Mouse (Mus musculus) right cerebral cortex, adult 18-20 months (tissue): ENCODE data around the gene Mgl2.
"Not testable (repeated sequence)": the region's sequence is repeated elsewhere in the genome, so short reads cannot be mapped to it uniquely, and the experiment has no call there.

Experiments used
- DNase-seq: peaks from one replicate; pipeline ENCODE4 v3.0.0; 2022; ENCODE audit warnings: mixed read lengths

Gene Mgl2

GRCm38 (mm10) chr11:70129926-70130379 lies at the start of gene Mgl2:
Mgl2 (plus strand) TSS chr11:70130329.
- DNase-seq = no peak

DNA sequence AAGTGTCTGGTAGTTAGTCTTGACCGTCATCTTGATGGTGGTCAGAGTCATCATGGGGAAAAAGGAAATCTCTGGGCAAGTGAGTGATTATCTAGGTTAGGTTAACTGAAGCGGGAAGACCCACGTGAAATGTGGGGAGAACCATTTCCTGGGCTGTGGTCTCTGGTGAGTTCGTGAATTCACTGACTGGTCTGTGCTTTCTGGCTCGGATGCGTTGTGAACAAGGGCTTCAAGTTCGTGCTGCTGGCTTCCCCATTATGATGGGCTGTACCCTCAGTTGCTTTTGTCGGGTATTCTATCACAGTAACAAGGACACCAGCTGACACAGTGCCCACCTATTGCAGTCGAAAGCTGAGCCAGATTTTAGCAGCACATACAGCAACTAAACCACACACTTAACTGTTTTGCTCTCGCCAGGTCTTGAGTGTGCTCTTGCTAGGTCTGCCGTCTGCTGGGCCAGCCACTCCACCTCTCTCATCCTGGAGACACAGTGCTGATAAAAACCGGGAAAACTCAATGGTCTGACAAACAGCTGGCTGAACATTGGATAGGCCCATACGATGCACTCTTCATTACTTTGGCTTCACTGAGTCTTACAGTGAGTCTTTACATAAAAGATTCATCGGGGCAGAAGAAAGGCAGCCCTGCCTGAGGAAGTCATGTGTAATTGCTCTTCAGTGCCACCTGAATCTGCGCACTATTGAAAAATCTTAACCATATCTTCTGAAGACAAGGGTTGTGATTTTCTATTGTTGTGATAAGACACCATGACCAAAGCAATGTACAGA lies 49.1 kb upstream of the Mgl2 start:
- no peak for DNase-seq

DNA sequence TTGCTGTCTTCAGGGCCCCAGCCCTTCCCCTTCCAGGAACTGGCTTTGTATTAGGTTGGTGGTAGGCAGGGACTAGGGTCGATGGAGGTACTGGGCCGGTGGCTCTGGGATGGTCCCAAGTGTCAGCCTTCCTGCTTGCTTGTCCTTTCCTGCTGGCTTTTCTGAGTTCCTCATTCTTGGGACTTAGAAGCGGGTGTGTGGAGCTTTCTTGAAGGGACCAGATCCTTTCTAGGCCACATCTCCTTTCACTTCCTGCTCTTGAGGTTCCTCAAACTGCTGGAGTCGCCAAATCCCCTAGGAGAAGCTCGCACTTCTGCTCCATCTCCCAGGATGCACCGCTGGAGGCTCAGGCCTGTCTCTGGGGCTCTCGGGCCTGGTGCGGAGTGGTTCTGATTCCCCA lies 45.6 kb upstream of the Mgl2 start:
- DNase-seq = no peak

- DNase-seq = no peak
These were observed 37.9 kb upstream of the Mgl2 start, which contains the start of gene Asgr2 for GRCm38 (mm10) chr11:70091986-70092783. Asgr2 (plus strand) TSS chr11:70092644.

GRCm38 (mm10) chr11:70097396-70097795 lies 32.7 kb upstream of the Mgl2 start:
- DNase-seq = no peak

GRCm38 (mm10) chr11:70099102-70099501 lies 31.0 kb upstream of the Mgl2 start:
- DNase-seq = no peak

DNA sequence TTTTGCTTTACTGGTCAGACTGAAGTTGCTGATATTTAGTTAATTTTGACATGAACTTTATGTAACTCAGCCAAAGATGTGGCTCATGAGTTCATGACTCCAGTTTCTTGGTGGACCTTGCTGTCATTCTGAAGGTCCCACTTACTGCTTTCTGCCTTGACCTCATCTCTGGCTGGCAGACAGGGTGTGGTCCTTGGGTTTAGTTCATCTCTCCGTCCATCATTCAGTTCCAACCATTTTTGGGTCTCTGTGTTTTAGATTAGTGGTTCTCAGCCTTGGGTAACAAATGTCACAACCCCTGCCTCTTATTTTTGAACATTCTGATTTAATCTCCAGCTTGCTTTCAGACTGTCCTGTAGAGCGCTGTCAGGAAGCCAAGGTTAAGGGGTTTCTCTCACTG lies 30.3 kb upstream of the Mgl2 start:
- DNase-seq = no peak

DNA sequence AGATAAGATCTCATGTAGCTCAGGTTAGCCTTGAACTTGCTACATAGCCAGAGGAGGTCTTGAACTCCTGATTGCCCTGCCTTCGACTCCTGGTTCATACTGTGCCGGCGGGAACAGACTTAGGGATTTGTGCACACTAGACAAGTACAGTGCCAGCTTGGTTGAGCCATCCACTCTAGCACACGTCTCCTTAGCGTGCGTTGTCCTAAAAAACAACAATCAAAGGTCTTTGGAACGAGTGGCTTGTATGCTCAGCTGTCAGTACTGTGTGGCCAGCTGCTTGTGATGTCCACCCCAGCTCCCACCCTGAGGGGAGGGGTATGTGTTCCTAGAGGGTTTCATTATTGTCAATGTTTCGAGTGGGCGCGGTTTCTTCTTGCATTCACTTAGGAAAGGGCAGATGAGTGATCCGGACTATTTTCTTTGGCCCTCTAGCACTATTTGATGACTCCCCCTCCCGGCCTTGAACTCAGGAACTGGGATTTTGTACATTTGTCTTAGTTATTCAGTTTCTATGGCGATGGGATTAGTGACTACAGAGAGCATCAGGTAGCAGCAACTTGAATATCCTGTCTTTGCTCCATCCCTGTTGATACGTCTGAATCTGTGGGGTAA lies 26.3 kb upstream of the Mgl2 start:
- no peak for DNase-seq

DNA sequence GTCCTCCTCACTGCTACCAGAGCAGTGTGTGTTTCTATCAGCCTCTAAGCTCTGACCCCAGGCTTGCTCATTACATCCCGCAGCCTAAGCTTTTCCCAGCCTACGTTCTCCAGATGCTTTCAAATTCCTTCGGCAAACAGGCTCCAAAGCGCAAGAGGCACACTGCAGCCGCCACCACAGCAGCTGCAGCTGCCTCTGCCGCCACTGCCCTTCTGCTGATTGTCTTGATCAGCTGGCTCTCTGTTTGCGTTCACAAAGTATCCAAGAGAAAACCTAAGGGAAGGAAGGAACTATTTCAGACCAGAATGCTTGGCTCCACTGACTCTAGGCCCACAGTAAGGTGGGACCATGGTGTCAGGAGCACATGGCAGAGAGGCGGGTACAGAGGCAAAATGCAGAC lies 23.0 kb upstream of the Mgl2 start:
- no peak for DNase-seq

GRCm38 (mm10) chr11:70110146-70110545 lies 20.0 kb upstream of the Mgl2 start:
- peak; percentile 6 for DNase-seq

- DNase-seq = no peak
These were observed 15.6 kb upstream of the Mgl2 start for GRCm38 (mm10) chr11:70114562-70114961.

- DNase-seq = no peak
These were observed 14.2 kb upstream of the Mgl2 start for GRCm38 (mm10) chr11:70115901-70116300.

DNA sequence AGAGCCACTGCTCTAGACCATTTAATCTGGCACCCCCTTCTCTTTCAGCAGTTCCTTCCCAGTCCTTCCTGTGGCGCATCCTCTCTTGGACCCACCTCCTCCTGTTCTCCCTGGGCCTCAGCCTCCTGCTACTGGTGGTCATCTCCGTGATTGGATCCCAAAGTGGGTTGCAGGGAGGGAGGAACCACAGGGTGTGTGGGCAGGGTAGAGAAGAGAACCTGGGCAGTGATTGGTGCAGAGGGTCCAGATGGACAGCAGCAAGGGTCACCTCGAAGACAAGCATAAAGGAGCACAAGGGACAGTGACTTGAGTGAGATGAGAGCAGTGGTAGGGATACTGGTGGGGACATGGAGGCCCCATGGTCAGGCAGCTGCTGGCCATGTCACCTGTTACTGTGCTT lies 4.9 kb downstream of the Mgl2 start:
- not testable (repeated sequence) for DNase-seq

GRCm38 (mm10) chr11:70135925-70136324 lies 5.8 kb downstream of the Mgl2 start:
- DNase-seq = not testable (repeated sequence)

GRCm38 (mm10) chr11:70139171-70139570 lies 9.0 kb downstream of the Mgl2 start:
- no peak for DNase-seq

- no peak for DNase-seq
These were observed 20.9 kb downstream of the Mgl2 start for GRCm38 (mm10) chr11:70151072-70151471.

DNA sequence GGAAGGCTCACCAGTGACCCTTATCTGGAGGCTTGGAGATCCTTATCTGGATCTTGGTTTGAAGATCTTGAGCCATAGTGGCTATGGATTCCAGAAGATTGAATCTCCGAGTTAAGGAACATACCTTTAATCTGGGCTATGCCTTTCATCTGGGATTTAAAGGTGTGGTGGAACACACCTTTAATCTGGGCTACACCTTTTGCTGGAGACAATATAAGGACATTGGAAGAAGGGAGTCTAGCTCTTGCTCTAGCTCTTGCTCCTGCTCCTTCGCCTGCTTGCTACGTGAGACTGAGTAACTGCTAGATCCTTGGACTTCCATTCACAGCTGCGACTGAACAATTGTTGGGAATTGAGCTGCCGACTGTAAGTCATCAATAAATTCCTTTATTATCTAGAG lies 25.8 kb downstream of the Mgl2 start, which contains the start of gene Clec10a:
TSS of gene Clec10a (plus strand) at position 301 of the 400 bp plus-strand sequence.
- not testable (repeated sequence) for DNase-seq

DNA sequence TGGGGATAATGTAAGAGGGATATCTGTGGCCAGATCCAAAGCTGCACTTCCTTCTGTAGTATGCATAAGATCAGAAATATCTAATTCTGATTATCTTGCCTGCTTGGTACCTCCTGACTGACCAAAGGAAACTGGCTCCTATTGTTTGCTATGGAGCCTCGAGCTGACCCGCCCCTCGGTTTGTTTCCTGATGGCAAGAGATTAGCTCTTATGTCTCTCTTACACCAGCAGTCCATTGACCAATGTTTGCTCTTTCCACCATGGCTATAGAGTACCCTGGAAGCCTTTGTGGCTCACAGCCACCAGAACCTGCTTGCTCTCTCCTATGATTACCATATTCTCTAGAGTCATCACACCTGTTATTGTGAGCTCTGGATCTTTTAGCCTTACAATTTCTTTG lies 32.2 kb downstream of the Mgl2 start:
- no peak for DNase-seq

GRCm38 (mm10) chr11:70165972-70166921 lies 36.1 kb downstream of the Mgl2 start:
- DNase-seq = no peak

DNA sequence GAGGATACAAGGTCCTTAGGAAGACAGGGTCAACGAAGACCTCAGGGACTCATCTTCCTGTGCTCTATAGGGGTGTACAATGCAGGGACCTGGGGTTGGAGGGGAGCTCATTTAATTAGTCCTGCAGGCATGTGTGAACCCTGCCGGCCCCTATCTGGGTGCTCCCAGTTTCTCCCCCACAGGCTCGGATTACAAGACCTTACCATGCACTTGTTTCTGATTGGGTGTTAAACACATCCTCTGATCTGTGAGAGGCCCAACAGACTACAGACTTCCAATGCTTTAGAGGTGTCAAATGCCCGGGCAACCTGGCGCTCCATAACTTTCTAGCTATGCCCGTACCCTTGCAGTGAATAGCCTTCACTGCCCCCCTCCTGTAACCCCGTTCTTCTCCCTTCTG lies 38.0 kb downstream of the Mgl2 start:
- DNase-seq = no peak

GRCm38 (mm10) chr11:70169471-70169870 lies 39.3 kb downstream of the Mgl2 start:
- peak; percentile 8 for DNase-seq

DNA sequence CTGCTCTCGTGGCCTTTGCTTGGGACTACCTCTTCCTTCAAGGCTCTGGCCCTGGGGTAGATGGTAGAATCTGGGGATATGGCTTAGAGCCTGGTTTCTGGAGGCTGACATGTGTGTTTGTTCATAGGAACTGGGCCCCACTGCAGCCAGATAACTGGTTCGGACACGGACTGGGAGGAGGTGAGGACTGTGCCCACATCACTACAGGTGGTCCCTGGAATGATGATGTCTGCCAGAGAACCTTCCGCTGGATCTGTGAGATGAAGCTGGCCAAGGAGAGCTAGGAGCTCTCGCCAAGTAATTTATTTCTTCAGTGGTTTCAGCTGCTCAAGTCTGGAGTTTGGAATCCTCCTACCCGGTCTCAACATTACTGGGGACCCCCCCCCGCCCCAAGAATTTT lies 40.2 kb downstream of the Mgl2 start:
- no peak for DNase-seq
